Mouse (Mus musculus) cerebellum, postnatal 25 days (tissue): Measurements from ENCODE around the gene Rapgef3.

Source experiments
- DNase-seq, 2 experiments: peaks; one replicate each; pipeline ENCODE4 v3.0.0; 2021; ENCODE audit warnings: mixed read lengths in 2 of 2

Rapgef3 gene

DNA sequence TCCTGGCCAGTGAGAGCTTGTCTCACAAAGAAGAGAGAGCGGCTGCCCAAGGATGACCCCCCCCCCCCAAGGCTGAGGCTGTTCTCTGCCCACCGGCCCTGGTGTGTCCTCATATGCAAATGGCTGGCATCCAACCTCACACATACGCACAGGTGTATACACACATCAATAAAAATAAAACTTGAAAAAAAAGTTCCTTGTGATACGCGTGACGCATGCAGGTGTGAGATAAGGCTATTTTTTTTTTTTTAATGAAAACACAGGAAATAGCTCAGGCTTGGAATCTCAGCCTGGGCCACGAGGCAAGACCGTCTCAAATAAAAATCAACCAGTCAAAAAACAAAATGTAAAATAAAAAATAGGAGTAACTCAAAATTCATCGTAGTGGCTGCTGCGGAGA lies 21.5 kb downstream of the Rapgef3 start:
- no peak for DNase-seq

DNA sequence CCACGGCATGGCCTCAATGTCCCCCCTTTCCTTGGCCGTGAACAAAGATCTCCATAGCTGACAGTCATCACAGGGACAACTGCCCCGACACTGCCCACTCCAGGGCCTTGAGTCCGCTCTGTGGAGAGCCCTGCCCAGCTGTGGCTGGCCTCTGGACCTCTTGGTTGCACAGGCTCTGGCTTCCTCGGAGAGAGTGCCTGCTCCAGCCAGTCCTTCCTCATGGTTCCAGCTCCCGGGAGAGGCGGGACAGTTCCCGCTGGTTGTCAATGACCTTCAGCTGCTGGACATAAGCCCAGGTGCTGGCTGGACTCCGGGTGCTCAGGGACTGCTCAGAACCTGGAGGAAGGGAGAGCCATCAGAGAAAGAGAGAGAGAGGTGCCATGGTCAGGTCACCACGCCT lies 22.4 kb downstream of the Rapgef3 start:
- no peak for DNase-seq

DNA sequence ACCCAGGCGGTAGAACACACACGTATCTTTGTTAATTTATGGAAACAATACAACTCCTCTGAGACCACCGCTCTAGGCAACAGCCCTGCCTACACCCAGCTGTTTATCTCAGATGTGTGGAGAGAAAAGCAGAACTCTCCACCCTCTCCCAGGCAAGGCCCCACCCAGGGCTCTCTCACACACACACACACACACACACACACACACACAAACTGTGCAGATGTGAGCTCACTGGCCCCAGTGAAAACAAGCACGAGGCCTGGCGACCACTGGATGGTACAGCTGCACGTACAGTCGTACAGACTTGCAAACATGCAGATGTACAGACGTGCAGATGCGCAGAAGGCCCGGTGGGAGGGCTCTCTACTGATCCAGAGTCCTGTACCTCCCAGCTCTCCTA lies 22.8 kb downstream of the Rapgef3 start:
- DNase-seq, result no peak

DNA sequence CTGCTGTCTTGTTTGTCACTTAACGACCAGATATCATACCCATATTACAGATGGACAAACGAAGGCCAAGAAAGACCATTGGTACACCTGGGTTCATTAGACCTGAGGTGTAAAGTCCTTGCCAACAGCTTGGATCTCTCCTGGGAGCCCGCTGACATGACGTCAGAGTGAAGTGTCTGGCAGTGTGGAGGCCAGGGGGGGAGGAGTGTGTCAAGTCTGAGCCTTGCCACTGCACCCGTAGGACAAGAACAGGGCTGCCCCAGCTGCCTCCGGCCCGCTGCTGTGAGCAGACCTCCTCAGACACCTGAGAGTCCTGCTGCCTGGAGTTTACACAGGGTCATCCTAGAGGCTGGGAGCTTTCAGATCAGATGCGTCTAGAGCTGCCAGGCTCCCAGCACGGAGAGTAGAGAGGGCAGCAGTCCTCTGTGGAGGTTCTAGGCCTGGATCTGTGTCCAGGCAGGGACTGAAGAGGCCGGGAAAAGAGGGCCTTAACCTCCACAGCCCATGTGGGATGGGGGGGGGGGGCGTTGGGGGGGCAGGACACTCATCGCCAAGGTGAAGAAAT lies 23.7 kb downstream of the Rapgef3 start:
- no peak for DNase-seq

DNA sequence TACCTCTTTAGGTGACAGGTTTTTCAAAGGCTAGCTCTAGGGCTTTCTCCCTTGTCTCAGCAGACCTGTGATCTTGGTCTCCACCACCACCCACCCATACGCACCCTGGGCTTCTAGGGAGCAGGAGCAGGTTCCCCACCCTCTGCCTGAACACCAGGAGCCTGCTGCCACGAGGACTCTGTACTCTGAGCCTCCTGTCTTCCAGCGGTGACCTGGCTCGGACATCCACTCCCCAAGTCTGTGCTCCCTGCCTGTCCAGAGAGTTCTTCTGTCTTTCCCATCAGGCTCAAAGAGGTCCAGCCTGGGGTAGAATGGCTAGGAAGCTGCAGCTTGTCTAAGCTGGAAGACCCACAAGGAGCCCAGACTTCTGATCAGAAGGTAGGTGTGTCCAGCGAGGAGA lies 24.6 kb downstream of the Rapgef3 start:
- DNase-seq, result no peak

DNA sequence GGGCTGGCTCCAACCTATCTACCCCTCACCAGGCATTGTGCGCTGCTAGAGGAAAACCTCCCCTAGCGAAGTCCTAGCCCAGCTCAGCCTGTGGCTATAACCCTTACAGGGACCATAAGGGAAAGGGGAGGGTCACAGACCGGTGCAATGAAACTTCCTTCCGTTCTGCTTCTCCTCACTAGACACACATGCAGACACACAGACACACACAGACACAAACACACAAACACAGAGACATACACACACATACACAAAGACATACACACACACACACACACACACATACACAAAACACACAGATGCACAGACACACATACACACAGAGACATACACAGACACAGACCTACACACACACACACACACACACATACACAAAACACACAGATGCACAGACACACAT lies 25.2 kb downstream of the Rapgef3 start:
- no peak for DNase-seq

DNA sequence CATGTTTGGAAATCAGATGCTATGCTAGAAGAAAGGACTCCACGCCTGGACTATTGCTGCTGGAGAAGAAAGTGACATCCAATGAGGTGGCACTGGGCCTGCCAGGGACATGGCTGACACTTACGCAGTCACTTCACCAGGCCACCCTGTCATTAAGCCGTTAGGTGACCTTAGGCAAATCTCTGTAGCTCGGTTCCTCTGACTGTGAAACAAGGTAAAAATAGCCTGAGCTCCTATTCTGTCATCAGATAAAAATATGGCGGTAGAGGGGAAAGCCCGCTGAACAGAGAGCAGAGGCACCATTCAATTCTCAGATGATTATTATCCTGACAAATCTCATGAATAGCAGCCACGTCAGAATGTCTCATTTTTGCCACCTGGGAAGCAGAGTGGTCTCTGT lies 25.7 kb downstream of the Rapgef3 start:
- DNase-seq, result no peak

DNA sequence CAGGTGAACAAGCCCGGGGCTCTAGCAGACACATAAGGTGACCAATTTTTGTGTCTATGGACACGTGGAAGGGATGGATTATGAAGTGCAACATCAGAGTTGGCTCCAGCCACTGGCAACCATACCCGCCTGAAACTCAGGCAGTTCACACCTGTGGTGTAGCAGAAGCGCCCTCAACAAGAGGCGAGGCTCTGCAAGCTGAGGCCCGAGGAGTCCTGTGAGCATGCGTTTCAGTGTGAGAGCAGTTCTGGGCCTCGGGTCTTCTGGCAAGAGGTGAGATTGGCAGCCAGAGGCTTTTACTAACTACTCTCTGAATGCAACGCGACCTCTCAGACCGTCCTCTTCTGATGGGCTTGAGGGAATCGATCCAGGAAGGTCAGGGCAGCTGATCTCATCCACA lies 26.1 kb downstream of the Rapgef3 start:
- no peak for DNase-seq

DNA sequence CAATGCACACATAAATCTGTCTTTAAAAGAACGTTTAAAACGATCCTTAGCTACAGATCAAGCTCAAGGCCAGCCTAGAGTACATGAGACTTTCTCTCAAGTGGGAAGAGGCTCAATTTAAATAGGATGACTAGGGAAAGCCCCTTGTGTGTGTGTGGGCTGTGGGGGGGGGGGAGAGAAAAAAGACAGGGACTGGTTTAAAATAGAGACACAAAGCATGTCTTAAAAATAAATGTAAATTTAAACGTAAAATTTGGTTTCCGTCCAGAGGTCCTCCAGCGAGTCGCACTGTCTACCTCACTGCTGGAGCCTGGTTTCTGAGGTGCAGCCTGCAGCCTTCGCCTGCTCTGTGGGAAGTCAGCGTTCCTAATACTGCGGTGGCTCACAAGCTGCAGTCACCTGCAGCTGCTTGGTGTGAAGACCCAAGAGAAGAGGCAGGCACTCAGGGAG lies 27.5 kb downstream of the Rapgef3 start:
- no peak for DNase-seq

DNA sequence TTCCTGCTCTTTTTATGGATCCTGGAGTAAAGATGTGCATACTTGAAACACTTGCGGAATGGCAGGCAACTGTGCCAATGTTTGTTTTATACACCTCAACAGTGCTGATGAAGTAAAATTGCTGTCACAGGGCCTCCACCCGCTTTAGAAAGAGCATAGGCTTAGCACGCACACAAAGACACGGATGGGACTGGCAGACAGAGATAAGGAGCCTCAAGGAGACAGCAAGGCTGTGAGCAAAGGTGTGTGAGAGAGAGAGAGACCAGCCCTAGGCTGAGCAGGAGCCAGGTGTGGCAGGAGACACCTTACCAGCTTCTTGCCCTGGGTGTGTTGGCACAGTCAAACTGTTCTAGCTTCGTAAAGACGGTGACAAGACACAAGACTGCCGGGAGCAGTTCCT lies 28.8 kb downstream of the Rapgef3 start:
- DNase-seq, result no peak

DNA sequence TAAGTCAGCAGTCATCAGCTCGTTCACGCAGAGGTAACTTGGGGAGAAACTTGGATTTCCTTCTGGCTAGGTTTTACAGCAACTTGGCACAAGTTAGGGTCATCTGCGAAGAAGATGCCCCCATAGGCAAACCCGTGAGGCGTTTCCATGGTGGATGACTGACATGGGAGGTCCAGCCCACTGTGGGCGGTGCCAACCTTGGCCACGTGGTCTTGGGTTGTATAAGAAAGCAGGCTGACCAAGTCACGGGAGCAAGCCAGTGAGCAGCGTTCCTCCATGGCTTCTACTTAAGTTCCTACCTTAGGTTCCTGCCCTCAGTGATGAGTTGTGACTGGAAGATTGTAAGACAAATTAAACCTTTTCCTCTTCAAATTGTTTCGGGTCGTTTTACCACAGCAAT lies 35.8 kb downstream of the Rapgef3 start:
- no peak for DNase-seq

DNA sequence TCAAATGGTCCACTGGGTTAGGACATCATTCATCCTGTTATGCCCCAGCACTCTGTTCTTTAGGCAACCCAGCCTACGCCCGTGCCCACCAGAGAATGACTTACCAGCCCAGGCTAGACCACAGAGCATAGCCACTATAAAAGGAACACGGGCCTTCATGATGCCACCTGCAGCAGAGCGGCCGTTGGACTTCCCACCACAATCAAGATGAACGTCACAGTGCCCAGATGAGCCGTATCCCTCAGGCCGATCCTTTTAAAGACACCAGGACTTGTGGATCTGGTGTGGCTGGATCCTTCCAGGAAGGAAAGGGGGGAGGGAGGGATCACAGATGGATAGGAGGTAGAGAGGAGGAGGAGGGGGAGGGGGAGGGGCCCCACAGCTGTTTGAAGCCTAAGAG lies 36.7 kb downstream of the Rapgef3 start, which contains the start of gene Endou:
Endou (minus strand) TSS at position 229 of the 400 bp plus-strand sequence.
- DNase-seq, result no peak

DNA sequence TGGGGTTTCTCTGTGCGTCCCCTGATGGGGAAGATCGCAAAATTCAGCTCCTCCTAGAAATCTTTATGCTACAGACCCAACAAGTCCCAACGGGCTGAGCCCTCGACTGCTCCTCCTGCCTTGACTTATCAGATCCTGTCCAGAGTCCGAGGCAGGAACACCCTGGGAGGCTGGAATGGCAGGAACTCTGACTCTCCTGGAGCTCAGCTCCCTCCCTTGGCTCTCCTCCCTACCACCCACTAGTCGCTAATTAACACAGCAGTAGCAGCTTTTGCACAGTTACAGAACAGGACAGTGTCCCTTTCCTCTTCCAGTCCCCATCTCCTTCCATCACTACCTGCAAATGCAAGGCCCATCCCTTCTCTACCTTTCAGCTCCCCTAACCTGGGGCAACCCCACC lies 37.4 kb downstream of the Rapgef3 start:
- no peak for DNase-seq

DNA sequence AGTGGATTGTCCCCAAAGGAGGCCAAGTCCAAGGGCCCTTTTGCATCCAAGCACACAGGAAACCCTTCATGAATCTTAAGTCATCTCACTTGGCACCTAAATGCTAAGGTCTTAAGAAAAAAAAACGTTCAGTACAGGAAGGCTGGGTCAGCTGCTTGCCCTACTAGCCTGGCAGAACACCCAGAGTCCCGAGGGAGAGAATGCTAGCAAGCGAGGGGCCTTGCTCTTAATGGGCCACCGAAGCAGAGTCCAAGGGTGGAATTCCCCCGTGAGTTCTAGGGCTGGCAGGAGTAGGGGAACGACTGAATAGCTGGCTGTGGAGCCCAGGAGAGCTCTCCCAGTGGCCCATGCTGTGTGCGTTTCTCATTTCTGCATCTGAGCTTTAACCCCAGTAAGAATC lies 39.0 kb downstream of the Rapgef3 start:
- DNase-seq, result no peak

DNA sequence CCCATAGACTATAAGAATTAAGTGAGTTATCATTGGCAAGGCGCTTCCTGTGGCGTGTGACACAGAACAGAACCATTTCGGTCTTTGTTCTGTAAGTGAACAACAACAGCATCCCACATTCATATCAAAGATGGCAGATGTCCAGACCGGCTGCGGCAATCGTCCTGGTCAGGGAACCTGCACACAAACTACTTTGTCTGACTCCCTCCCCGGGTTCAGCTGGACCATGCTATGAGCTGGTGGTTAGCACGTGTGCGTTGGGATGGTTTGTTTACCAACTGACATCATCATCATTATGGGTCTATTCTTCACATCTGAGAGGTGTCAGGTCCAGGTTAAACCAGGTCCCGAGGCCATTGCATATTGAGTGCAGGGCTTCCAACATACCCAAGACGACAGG lies 39.4 kb downstream of the Rapgef3 start:
- DNase-seq, result no peak

DNA sequence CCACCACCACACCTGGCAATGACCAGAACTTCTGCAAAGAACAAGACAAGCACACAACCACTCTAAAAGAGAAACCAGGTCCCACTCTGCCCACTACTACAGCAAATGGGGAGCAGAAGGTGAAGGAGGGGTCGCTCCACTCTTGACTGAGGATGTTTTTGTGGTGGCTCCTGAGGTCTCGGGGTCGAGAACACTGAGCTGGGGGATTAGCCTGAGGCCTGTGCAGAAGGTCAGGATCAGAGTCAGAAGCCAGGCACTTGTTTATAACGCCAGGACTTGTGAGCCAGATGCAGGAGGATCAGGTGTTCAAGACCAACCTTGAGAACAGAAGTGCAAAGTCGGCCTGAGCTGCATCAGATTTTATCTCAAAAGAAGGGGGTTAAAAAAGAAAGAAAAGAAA lies 40.3 kb downstream of the Rapgef3 start:
- DNase-seq, result no peak

DNA sequence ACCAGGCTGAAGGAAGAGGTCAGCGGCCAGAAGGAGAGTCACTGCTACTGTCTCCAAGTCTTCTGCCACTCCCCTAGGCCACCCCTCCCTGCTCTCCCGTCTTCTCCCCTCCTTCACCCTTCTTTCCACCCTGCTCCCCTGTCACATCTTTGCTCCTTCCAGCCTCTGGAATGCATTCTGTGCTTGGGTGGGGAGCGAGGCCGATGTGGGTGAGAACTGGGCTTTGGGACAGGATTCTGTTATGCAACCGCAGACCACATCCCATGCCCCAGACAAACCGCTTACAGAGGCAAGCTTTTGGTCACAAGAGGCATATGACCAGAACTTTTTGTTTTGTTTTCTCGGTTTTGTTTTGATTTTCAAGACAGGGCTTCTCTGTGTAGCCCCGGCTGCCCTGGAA lies 40.7 kb downstream of the Rapgef3 start:
- no peak for DNase-seq

DNA sequence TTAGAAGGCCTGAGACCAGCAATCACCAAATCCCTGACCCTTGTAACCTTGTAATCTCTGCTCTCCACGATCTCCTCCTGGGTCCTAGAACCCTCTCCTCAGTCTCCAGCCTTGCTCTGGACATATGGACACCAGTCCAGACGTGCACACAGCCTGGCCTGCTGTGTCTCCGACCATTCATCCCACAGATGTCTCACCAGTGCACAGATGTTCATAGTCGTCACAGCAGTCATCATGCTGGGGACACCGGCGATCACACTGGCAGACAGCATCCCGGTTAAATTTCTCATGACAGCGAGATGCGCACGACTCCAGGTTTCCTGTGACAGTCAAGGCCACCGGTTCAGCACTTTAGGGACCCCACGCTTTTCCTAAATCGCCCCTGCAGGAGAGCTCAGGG lies 41.5 kb downstream of the Rapgef3 start:
- DNase-seq, result no peak

DNA sequence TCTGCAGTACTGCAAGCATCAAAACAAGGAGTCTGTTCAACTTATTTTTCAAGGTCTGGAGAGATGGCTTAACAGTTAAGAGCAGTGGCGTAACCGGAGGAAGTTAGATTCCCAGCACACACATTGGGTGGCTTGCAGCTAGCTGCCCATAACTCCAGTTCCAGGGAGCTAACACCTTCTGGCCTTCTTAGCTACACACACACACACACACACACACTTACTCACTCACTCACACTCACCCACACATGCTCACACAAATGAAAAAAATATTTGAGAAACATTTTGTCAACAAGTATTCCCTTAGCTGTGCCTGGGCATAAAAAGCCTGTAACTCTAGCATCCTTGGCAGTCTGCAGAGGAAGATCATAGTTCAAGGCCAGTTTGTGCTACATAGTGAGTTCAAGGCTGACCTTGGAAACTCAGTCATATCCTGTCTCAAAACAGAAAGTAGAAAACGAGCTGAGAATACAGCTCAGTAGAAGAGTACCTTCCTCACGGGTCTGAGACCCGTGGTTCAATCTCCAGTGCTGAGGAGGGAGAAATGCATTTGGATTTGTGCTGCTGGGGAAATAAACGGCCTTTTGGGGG lies 42.5 kb downstream of the Rapgef3 start:
- no peak for DNase-seq

DNA sequence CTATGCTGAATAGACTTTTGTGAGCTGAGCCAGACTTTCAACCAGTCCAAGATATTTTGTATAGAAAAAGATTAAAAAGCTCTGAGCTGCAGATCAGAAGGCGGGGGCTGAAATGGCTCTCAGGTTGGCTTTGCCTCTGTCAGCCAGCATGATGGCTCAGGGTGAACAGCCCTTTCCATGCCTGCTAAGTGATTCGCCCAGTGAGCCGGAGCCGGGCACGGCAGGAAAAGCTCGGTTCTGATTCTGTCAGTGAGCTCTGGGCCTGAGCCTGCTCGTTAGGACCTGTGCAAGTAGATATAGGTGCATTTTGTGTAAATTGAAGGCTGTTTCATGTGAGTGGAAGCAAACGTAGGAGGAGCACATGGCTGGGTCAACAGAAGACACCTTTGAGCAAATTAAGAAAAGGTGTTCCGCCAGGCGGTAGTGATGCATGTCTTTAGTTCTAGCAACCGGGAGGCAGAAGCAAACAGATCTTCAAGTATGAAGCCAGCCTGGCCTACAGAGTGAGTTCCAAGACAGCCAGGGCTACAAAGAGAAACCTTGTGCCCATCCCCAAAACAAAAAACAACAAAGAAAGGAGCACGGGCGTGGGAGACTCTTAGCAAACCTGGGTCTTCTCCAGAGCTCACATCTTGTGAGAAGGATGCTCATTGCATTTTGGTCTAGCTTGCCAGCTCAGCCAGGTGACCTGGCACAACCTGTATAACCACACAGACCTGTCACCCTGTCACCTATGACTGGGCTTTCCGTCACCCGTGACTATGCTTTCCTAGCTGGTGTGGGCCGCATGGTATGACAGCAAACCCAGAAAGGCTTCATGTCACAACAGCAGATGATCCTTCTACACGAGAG lies 43.2 kb downstream of the Rapgef3 start:
- DNase-seq, result peak in 1 of 2 experiments; percentile 31

DNA sequence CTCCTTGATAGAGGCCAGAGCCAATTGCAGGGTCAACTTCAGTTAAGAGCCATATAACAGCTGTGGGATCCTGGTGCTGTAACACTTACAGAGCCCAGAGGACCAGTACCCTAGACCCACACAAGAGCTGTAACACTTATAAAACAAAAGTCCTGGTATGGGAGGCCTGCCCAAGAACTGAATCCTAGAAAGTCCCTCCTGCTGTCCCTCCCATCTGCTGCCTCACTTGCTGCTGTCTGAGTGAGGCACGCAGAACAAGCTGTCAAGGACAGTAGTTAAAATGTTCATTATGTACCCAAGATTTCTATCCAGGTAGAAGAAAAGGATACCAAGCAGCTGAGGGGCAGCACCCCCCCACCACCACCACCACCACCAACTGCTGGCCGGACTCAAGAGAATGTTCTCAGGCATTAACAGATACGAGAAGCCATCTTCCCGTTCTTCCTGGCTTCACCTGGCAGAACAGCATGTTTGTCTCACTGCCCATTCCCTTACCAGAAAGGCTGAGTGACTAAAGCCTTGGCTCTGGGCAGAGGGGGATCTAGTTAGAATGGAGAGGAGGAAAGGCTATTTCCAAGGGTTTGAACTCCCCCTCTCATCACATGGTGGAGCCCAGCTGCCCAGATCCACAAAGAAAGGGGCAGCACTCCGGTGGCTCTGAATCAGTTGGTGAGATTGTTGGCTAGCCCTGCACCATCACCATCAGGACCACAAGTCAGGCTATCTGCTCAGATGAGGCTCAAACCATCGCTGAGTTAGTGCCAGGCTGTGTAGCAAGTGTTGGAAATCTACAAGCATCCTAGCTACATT lies 44.0 kb downstream of the Rapgef3 start:
- peak; percentile 68 to 80 for DNase-seq

DNA sequence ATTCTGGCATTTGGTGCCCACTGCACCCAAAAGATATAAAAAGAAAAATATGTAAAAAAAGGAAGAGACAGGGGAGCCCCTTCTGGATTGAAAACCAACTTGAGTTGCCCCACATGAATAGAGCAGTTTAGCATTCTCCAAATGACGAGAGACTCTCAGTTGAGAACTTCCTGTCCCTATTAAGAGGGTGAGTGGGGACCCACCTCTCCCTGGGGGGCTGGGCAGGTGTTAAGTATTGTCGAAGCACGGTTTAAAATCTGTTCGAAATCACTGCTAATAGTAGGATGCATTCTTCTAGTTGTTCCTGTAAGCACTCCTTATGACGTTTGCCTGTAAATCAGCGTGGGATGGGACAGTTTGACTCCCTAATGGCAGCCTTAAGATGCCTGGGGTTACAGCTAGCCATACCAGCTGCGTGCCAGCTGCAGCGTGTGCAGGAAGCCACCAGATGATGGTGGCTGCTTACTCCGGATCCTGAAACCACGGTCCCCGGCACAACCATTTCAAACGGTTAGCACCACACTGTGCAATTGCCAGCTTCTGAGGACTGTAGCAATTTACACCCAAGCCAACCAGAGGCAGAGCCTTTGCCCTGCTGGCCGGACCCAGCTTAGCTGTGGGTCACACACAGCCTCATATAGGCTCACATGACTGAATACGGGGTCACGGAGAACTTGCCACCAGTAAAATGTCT lies 46.6 kb downstream of the Rapgef3 start:
- no peak for DNase-seq
